Mouse (Mus musculus) C2C12 (cell line): ENCODE results near the gene Runx3. TPM values are rescaled to one million over a fixed set of nuclear protein-coding genes. Genes with fewer than 3 reads are reported as not detected.

ENCODE experiments used
- H3K27me3 ChIP-seq: one replicate; pipeline ENCODE4 v1.6.1; 2011; ENCODE audit not compliant: control insufficient read depth, insufficient read depth, insufficient read length
- H3K36me3 ChIP-seq: one replicate; pipeline ENCODE4 v1.6.1; 2011; ENCODE audit not compliant: control insufficient read depth, insufficient read depth
- H3K4me3 ChIP-seq: one replicate; pipeline ENCODE4 v1.5.1; 2011; ENCODE audit warnings: mild to moderate bottlenecking, control low read depth; ENCODE audit not compliant: poor library complexity, insufficient read depth, severe bottlenecking
- H3K79me2 ChIP-seq: one replicate; pipeline ENCODE4 v1.6.1; 2011; ENCODE audit not compliant: control insufficient read depth, insufficient read depth
- H3K79me3 ChIP-seq: one replicate; pipeline ENCODE4 v1.6.1; 2011; ENCODE audit warnings: low read depth, control low read depth
- H3ac ChIP-seq: one replicate; pipeline ENCODE3; 2011; ENCODE audit warnings: low read depth; ENCODE audit not compliant: control insufficient read depth, insufficient read length
- CEBPB ChIP-seq: IDR thresholded peaks from one replicate; pipeline ENCODE4 v1.6.1; 2011; ENCODE audit warnings: low read depth, mild to moderate bottlenecking, control low read depth, moderate library complexity
- CTCF ChIP-seq: IDR thresholded peaks from one replicate; pipeline ENCODE4 v1.5.1; 2011; ENCODE audit not compliant: control insufficient read depth, insufficient read depth, insufficient read length
- FOSL1 ChIP-seq: IDR thresholded peaks from one replicate; pipeline ENCODE4 v1.8.0; 2011; ENCODE audit warnings: mild to moderate bottlenecking, low read length; ENCODE audit not compliant: poor library complexity, insufficient read depth, severe bottlenecking
- MAX ChIP-seq: IDR thresholded peaks from one replicate; pipeline ENCODE4 v1.6.1; 2011; ENCODE audit warnings: mild to moderate bottlenecking, control low read depth
- MYOD1 ChIP-seq: IDR thresholded peaks from one replicate; pipeline ENCODE4 v1.6.1; 2011; ENCODE audit warnings: low read depth; ENCODE audit not compliant: control insufficient read depth, insufficient read length
- MYOG ChIP-seq: IDR thresholded peaks from one replicate; pipeline ENCODE4 v1.6.1; 2011; ENCODE audit not compliant: control insufficient read depth, insufficient read length; ENCODE audit errors: extremely low read depth
- USF1 ChIP-seq: IDR thresholded peaks from one replicate; pipeline ENCODE4 v1.6.1; 2011; ENCODE audit warnings: low read depth, mild to moderate bottlenecking, control low read depth, moderate library complexity
- polyA plus RNA-seq: library from polyadenylated mRNA; unstranded; fragments of >200 nt; fragmentation: generic; extraction: Trizol; gene quantifications from one replicate; pipeline ENCODE4 v1.2.1, GENCODE M21; 2012; ENCODE audit warnings: missing spikeins

Gene Runx3
- polyA plus RNA-seq, 1 experiment = 19.5 TPM

- TF ChIP-seq MAX (no peak), MYOG (no peak), MYOD1 (no peak), FOSL1 (no peak), CEBPB (no peak), USF1 (no peak), CTCF (no peak)
- Histone ChIP-seq H3K79me2 (no peaks in the 10 kb centered on the region), H3K36me3 (no peaks in the 10 kb centered on the region), H3K27me3 (no peaks in the 10 kb centered on the region), H3K4me3 (no peak overlapping the region), H3ac (no peak overlapping the region), H3K79me3 (no peaks in the 10 kb centered on the region)
Observed at GRCm38 (mm10) chr4:135128841-135129520, 8.5 kb downstream of the Runx3 start.

GRCm38 (mm10) chr4:135130156-135130555 lies 9.7 kb downstream of the Runx3 start:
- no peaks in the 10 kb centered on the region for H3K79me2 ChIP-seq
- TF ChIP-seq FOSL1 (no peak), CEBPB (no peak), MYOG (no peak), MYOD1 (no peak)
- no peaks in the 10 kb centered on the region for H3K79me3 ChIP-seq
- H3K4me3 ChIP-seq = no peak overlapping the region
- H3ac ChIP-seq = no peak overlapping the region
- no peaks in the 10 kb centered on the region for H3K36me3 ChIP-seq
- no peaks in the 10 kb centered on the region for H3K27me3 ChIP-seq

GRCm38 (mm10) chr4:135131145-135131544 lies 10.7 kb downstream of the Runx3 start:
- H3ac ChIP-seq = no peak overlapping the region
- H3K79me2 ChIP-seq = no peaks in the 10 kb centered on the region
- no peak for TF ChIP-seq CEBPB
- TF ChIP-seq MYOD1 = no peak
- TF ChIP-seq MYOG = no peak
- no peak for TF ChIP-seq USF1
- TF ChIP-seq FOSL1 = no peak
- H3K4me3 ChIP-seq = no peak overlapping the region
- H3K36me3 ChIP-seq = no peaks in the 10 kb centered on the region
- no peaks in the 10 kb centered on the region for H3K79me3 ChIP-seq
- H3K27me3 ChIP-seq = no peaks in the 10 kb centered on the region

- H3K79me2 ChIP-seq = no peaks in the 10 kb centered on the region
- H3K4me3 ChIP-seq = no peak overlapping the region
- no peaks in the 10 kb centered on the region for H3K27me3 ChIP-seq
- no peaks in the 10 kb centered on the region for H3K36me3 ChIP-seq
- TF ChIP-seq CEBPB (no peak), CTCF (no peak), MYOG (no peak), FOSL1 (no peak), USF1 (no peak), MYOD1 (no peak), MAX (no peak)
- no peaks in the 10 kb centered on the region for H3K79me3 ChIP-seq
- no peak overlapping the region for H3ac ChIP-seq
Observed at GRCm38 (mm10) chr4:135132797-135133196, 12.3 kb downstream of the Runx3 start.

GRCm38 (mm10) chr4:135133711-135134110 lies 13.3 kb downstream of the Runx3 start:
- Histone ChIP-seq H3ac (no peak overlapping the region), H3K4me3 (no peak overlapping the region), H3K27me3 (no peaks in the 10 kb centered on the region), H3K79me2 (no peaks in the 10 kb centered on the region), H3K36me3 (no peaks in the 10 kb centered on the region), H3K79me3 (no peaks in the 10 kb centered on the region)
- TF ChIP-seq MYOD1 (no peak), FOSL1 (no peak), USF1 (no peak)

GRCm38 (mm10) chr4:135135331-135135730 lies 14.9 kb downstream of the Runx3 start:
- Histone ChIP-seq H3ac (no peak overlapping the region), H3K79me3 (no peaks in the 10 kb centered on the region), H3K4me3 (no peak overlapping the region), H3K36me3 (no peaks in the 10 kb centered on the region), H3K27me3 (peaks cover 2% of the 10 kb centered on the region), H3K79me2 (no peaks in the 10 kb centered on the region)
- TF ChIP-seq CTCF (no peak), CEBPB (no peak), MYOG (no peak), USF1 (no peak), MYOD1 (no peak), MAX (no peak), FOSL1 (no peak)
